ENCODE assay signal across 10 mouse cellular contexts in genomic region chr1:162004518-162004780, GRCm38 (mm10). TPM values are rescaled to one million over a fixed set of nuclear protein-coding genes. Genes with fewer than 3 reads are reported as not detected.
DNase-seq lines count a peak whose midpoint lies in the region; ATAC-seq and TF ChIP-seq lines count a peak whose summit lies in the region.
"Had no signal": no experiment of that assay in that cellular context is flagged by ENCODE, and none has a peak within 500 bp of the region (broad histone marks: within the 10 kb centered on the region; RNA-seq: fewer than 3 reads in every experiment).

No protein-coding gene starts in this region.

- no peak overlapping the region for H3K9ac ChIP-seq in forebrain, embryonic 12.5 days
- no peak overlapping the region for H3K9ac ChIP-seq in forebrain, postnatal 0 days
- H3K9ac ChIP-seq in lung, embryonic 15.5 days, result 0 out of 2 replicates have a peak overlapping the region, but pooled peaks have one; percentile 11
- H3K9ac ChIP-seq in hindbrain, embryonic 12.5 days, result no peak overlapping the region
- H3K9ac ChIP-seq in neural tube, embryonic 13.5 days, result 0 out of 2 replicates have a peak overlapping the region, but pooled peaks have one; percentile 35

- 44% methylated on average over 7 of the region's 7 CpGs for WGBS in forebrain, embryonic 12.5 days
- 23% methylated on average over 7 of the region's 7 CpGs for WGBS in forebrain, postnatal 0 days
- 5% methylated on average over 7 of the region's 7 CpGs for WGBS in lung, embryonic 15.5 days
- WGBS in lung, adult 2 months, result 18% methylated on average over 7 of the region's 7 CpGs
- 42% methylated on average over 7 of the region's 7 CpGs for WGBS in hindbrain, embryonic 12.5 days
- 38% methylated on average over 7 of the region's 7 CpGs for WGBS in neural tube, embryonic 13.5 days

- ATAC-seq in forebrain, embryonic 12.5 days (ENCODE audit: low FRiP score), result no peak
- ATAC-seq in forebrain, postnatal 0 days, result no peak
- ATAC-seq in lung, embryonic 15.5 days (ENCODE audit: borderline replicate concordance, extremely low read depth, low FRiP score, low TSS enrichment), result no peak
- ATAC-seq in hindbrain, embryonic 12.5 days (ENCODE audit: low FRiP score), result no peak
- ATAC-seq in neural tube, embryonic 13.5 days (ENCODE audit: low read depth), result no peak

- H3K36me3 ChIP-seq in forebrain, embryonic 12.5 days (replicated peaks), result no peaks in the 10 kb centered on the region
- H3K36me3 ChIP-seq in forebrain, postnatal 0 days (ENCODE audit: insufficient read depth), result no peaks in the 10 kb centered on the region
- H3K36me3 ChIP-seq in lung, embryonic 15.5 days, result no peaks in the 10 kb centered on the region
- H3K36me3 ChIP-seq in hindbrain, embryonic 12.5 days, result no peaks in the 10 kb centered on the region
- H3K36me3 ChIP-seq in neural tube, embryonic 13.5 days, result no peaks in the 10 kb centered on the region

- H3K4me2 ChIP-seq in forebrain, embryonic 12.5 days, result no peak overlapping the region
- no peak overlapping the region for H3K4me2 ChIP-seq in forebrain, postnatal 0 days (ENCODE audit: low read depth)
- H3K4me2 ChIP-seq in lung, embryonic 15.5 days, result peak overlapping the region; percentile 43; the same call in 1 of the 2 replicates
- H3K4me2 ChIP-seq in hindbrain, embryonic 12.5 days (replicated peaks), result 0 out of 2 replicates have a peak overlapping the region, but pooled peaks have one; percentile 30
- H3K4me2 ChIP-seq in neural tube, embryonic 13.5 days, result peak overlapping the region; percentile 1; the same call in 1 of the 2 replicates

- H3K27me3 ChIP-seq in forebrain, embryonic 12.5 days, result no peaks in the 10 kb centered on the region
- no peaks in the 10 kb centered on the region for H3K27me3 ChIP-seq in forebrain, postnatal 0 days (ENCODE audit: insufficient read depth, low read length)
- H3K27me3 ChIP-seq in lung, embryonic 15.5 days, result no peaks in the 10 kb centered on the region
- no peaks in the 10 kb centered on the region for H3K27me3 ChIP-seq in hindbrain, embryonic 12.5 days
- H3K27me3 ChIP-seq in neural tube, embryonic 13.5 days, result no peaks in the 10 kb centered on the region

- TF ChIP-seq POLR2A in lung, adult 2 months (IDR thresholded peaks at IDR 0.05; ENCODE audit: borderline replicate concordance, extremely low read depth, low read depth, low read length), result no peak

- H3K9me3 ChIP-seq in forebrain, embryonic 12.5 days, result no peaks in the 10 kb centered on the region
- H3K9me3 ChIP-seq in forebrain, postnatal 0 days (ENCODE audit: low read length), result no peaks in the 10 kb centered on the region
- H3K9me3 ChIP-seq in lung, embryonic 15.5 days, result no peaks in the 10 kb centered on the region
- H3K9me3 ChIP-seq in hindbrain, embryonic 12.5 days (replicated peaks), result no peaks in the 10 kb centered on the region
- H3K9me3 ChIP-seq in neural tube, embryonic 13.5 days, result no peaks in the 10 kb centered on the region

- peaks cover 38% of the 10 kb centered on the region for H3K4me1 ChIP-seq in forebrain, embryonic 12.5 days
- H3K4me1 ChIP-seq in forebrain, postnatal 0 days (ENCODE audit: insufficient read depth), result no peaks in the 10 kb centered on the region
- H3K4me1 ChIP-seq in lung, embryonic 15.5 days, result peaks cover 63% of the 10 kb centered on the region
- H3K4me1 ChIP-seq in lung, adult 2 months (ENCODE audit: control insufficient read depth, insufficient read depth, low read length), result peaks cover 7% of the 10 kb centered on the region
- H3K4me1 ChIP-seq in hindbrain, embryonic 12.5 days, result peaks cover 37% of the 10 kb centered on the region
- H3K4me1 ChIP-seq in neural tube, embryonic 13.5 days (replicated peaks), result peaks cover 54% of the 10 kb centered on the region

- peak overlapping the region; percentile 68 for H3K27ac ChIP-seq in forebrain, embryonic 12.5 days
- H3K27ac ChIP-seq in forebrain, postnatal 0 days (ENCODE audit: low read depth, low read length), result no peak overlapping the region
- H3K27ac ChIP-seq in lung, embryonic 15.5 days, result peak overlapping the region; percentile 88
- peak overlapping the region; percentile 85 for H3K27ac ChIP-seq in hindbrain, embryonic 12.5 days
- H3K27ac ChIP-seq in neural tube, embryonic 13.5 days (replicated peaks), result peak overlapping the region; percentile 71
- H3K27ac ChIP-seq in left cerebral cortex, adult 2 months, result no peak overlapping the region

- no peak for DNase-seq in forebrain, postnatal 0 days
- DNase-seq in lung, adult 2 months, result no peak
- no peak for DNase-seq in left cerebral cortex, adult 2 months (ENCODE audit: extremely low spot score in 1 of 2, low spot score in 2 of 2)
- DNase-seq in embryo, embryonic 10 days (ENCODE audit: low spot score), result no peak
- DNase-seq: cerebellum, adult 11-12 months had no signal

- no peak for TF ChIP-seq CTCF in forebrain, postnatal 0 days (IDR thresholded peaks at IDR 0.05; ENCODE audit: low read depth)
- TF ChIP-seq CTCF in lung, adult 2 months (IDR thresholded peaks at IDR 0.05; ENCODE audit: insufficient read depth, low read length), result no peak
- no peak for TF ChIP-seq CTCF in left cerebral cortex, adult 2 months (IDR thresholded peaks at IDR 0.05)

- H3K4me3 ChIP-seq in forebrain, embryonic 12.5 days (replicated peaks), result no peak overlapping the region
- no peak overlapping the region for H3K4me3 ChIP-seq in forebrain, postnatal 0 days (ENCODE audit: low read depth, low read length)
- no peak overlapping the region for H3K4me3 ChIP-seq in lung, embryonic 15.5 days
- H3K4me3 ChIP-seq in lung, adult 2 months (replicated peaks; ENCODE audit: extremely low read depth, low read depth, low read length), result no peak overlapping the region
- H3K4me3 ChIP-seq in hindbrain, embryonic 12.5 days, result no peak overlapping the region
- no peak overlapping the region for H3K4me3 ChIP-seq in neural tube, embryonic 13.5 days
- H3K4me3 ChIP-seq in left cerebral cortex, adult 2 months, result no peak overlapping the region

- intact Hi-C loops in left cerebral cortex, adult 2 months (cut with DNase I), result no loop called here

RNA-seq across cellular contexts. Expression of gene 4930558K02Rik, which starts 25.0 kb away (rescaled TPM):
- polyA plus RNA-seq in forebrain, embryonic 12.5 days (2016; fragmentation: Nextera tagmentation; extraction: Ambion mirVana), result not detected in 2 replicates
- not detected in 2 replicates for total RNA-seq in forebrain, postnatal 0 days (2014; rRNA removed)
- polyA plus RNA-seq in forebrain, postnatal 0 days (2015; fragmentation: Nextera tagmentation; extraction: Ambion mirVana), result 0.25 and 0.43 TPM in 2 replicates
- not detected in 2 replicates for polyA plus RNA-seq in lung, embryonic 15.5 days (2015; fragmentation: Nextera tagmentation; extraction: Ambion mirVana)
- polyA plus RNA-seq in lung, adult 2 months (2012; rRNA removed), result not detected in 2 replicates
- polyA plus RNA-seq in hindbrain, embryonic 12.5 days (2016; fragmentation: Nextera tagmentation; extraction: Ambion mirVana), result not detected in 2 replicates
- not detected in 2 replicates for polyA plus RNA-seq in neural tube, embryonic 13.5 days (2015; fragmentation: Nextera tagmentation; extraction: Ambion mirVana)
- not detected for total RNA-seq in left cerebral cortex, adult 2 months (2021)
- polyA plus RNA-seq: macrophage had no signal

RNA-seq across cellular contexts. Expression of gene Pigc, which starts 35.5 kb away (rescaled TPM):
- 29.1 and 29.4 TPM in 2 replicates for polyA plus RNA-seq in forebrain, embryonic 12.5 days (2016; fragmentation: Nextera tagmentation; extraction: Ambion mirVana)
- 14.9 and 20.5 TPM in 2 replicates for total RNA-seq in forebrain, postnatal 0 days (2014; rRNA removed)
- polyA plus RNA-seq in forebrain, postnatal 0 days (2015; fragmentation: Nextera tagmentation; extraction: Ambion mirVana), result 19.8 and 23.9 TPM in 2 replicates
- polyA plus RNA-seq in lung, embryonic 15.5 days (2015; fragmentation: Nextera tagmentation; extraction: Ambion mirVana), result 35.7 and 36.4 TPM in 2 replicates
- 12.8 and 21.7 TPM in 2 replicates for polyA plus RNA-seq in lung, adult 2 months (2012; rRNA removed)
- 35.4 and 36.6 TPM in 2 replicates for polyA plus RNA-seq in hindbrain, embryonic 12.5 days (2016; fragmentation: Nextera tagmentation; extraction: Ambion mirVana)
- polyA plus RNA-seq in neural tube, embryonic 13.5 days (2015; fragmentation: Nextera tagmentation; extraction: Ambion mirVana), result 35.9 and 36.5 TPM in 2 replicates
- 10 to 100 TPM; 13.2 to 13.6 TPM for total RNA-seq in left cerebral cortex, adult 2 months (2021)

Comparison
In these comparisons a context has a peak if more than half of its experiments do, and no peak if none do; other contexts are left out.
1. H3K27ac ChIP-seq: peak in forebrain, embryonic 12.5 days (single experiment), lung, embryonic 15.5 days (single experiment), hindbrain, embryonic 12.5 days (single experiment) and neural tube, embryonic 13.5 days (single experiment); none in forebrain, postnatal 0 days (single experiment) and left cerebral cortex, adult 2 months (single experiment).
2. H3K4me2 ChIP-seq: peak in lung, embryonic 15.5 days (single experiment), hindbrain, embryonic 12.5 days (single experiment) and neural tube, embryonic 13.5 days (single experiment); none in forebrain, embryonic 12.5 days (single experiment) and forebrain, postnatal 0 days (single experiment).
3. H3K9ac ChIP-seq: peak in lung, embryonic 15.5 days (single experiment) and neural tube, embryonic 13.5 days (single experiment); none in forebrain, embryonic 12.5 days (single experiment), forebrain, postnatal 0 days (single experiment) and hindbrain, embryonic 12.5 days (single experiment).